Mouse (Mus musculus): ENCODE results near the gene Gabpa.

GRCm38 (mm10) chr16:84784966-84785365, 49.8 kb upstream of the Gabpa start:
- no peak for TF ChIP-seq TCF12 (IDR thresholded peaks at IDR 0.05; ENCODE audit: insufficient read depth, poor library complexity, severe bottlenecking)
- no peak for TF ChIP-seq SRF (IDR thresholded peaks at IDR 0.05; ENCODE audit: control insufficient read depth, insufficient read length, low read depth)
- no peak for TF ChIP-seq USF1 (IDR thresholded peaks at IDR 0.05; ENCODE audit: low read depth)

Data from myocyte (in vitro differentiated cells).